Mouse (Mus musculus) spleen, adult 10 weeks (tissue): Measurements from ENCODE around the gene Fam13a. TPM values are rescaled to one million over a fixed set of nuclear protein-coding genes. Genes with fewer than 3 reads are reported as not detected.

Experiments
- polyA plus RNA-seq: library from polyadenylated mRNA; stranded (reverse); fragments of 350-450 nt; fragmentation: Illumina TruSeq; extraction: RNeasy Lipid Tissue Mini Kit (QIAGEN cat#74804); gene quantifications from one replicate; pipeline ENCODE4 v1.2.3, GENCODE M21; 2015; ENCODE audit warnings: low replicate concordance; ENCODE audit not compliant: insufficient read depth

The Fam13a gene
- 3.0 TPM for polyA plus RNA-seq

GRCm38 (mm10) chr6:59024164-59024724 lies at the start of gene Fam13a:
Fam13a (minus strand) TSS chr6:59024549.

GRCm38 (mm10) chr6:58906852-58907261 lies 117.5 kb downstream of the Fam13a start, which contains the start of gene Nap1l5:
Nap1l5 (minus strand) TSS chr6:58907076.

Other genes starting within 250 kb of the Fam13a start
- 49.5 TPM for gene Herc3, start 193.1 kb downstream of the Fam13a start, polyA plus RNA-seq
- 2.2 TPM for gene Nap1l5, start 117.5 kb downstream of the Fam13a start, polyA plus RNA-seq
- 30.2 TPM for gene Tigd2, start 184.3 kb upstream of the Fam13a start, polyA plus RNA-seq